Mouse (Mus musculus): ENCODE data around the gene Me1.

The Me1 gene

DNA sequence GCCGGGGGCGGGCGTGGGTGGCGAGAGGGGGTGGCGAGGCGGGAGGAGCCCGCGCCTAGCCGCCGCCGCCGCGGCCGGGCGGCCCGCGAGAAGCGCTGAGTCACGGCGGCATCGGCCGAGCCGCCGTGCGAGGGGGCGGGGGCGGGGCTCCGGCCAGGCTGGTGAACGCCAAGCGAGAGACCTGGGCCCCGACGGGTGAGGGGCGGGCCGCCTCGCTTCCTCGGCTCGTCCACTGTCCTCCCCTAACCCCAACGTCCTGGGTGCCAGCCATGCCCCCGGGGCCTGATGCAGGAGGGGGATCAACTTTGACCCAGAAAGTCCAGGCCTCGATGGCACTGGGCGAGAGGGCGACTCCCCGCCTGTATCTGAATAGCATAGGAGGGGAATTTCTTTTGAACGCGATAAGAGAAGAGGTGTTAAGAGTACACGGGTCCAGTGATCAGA, at the start of gene Me1:
Gene Me1, minus strand, starts transcription at position 136 of the 444 bp plus-strand sequence.
- DNase-seq: no peak

- no peak for DNase-seq
These were observed 48.3 kb upstream of the Me1 start for GRCm38 (mm10) chr9:86744041-86744440.

GRCm38 (mm10) chr9:86742959-86743911, 47.5 kb upstream of the Me1 start, which contains the start of gene Prss35:
TSS of gene Prss35 (plus strand) at chr9:86743649.
- no peak for DNase-seq

DNA sequence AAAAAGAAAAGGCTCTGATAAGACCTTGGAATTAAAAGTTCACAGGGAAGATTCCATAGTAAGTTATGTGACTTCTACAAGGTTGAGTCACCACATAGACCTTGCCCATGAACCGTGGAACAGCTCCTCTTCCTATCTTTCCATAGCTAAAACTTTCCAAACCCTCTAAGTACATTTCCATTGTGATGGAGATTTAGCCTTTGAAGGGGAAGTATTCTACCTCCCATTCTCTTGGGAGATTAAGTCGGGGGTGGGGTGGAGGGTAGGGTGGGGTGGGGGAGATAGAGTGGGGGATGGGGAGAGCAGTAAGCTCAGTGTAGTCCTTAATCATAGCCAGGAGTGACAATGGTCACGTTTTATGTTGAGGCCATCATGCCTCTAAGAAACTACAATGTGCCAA, 44.2 kb upstream of the Me1 start:
- no peak for DNase-seq

GRCm38 (mm10) chr9:86738801-86739200, 43.0 kb upstream of the Me1 start:
- no peak for DNase-seq

DNA sequence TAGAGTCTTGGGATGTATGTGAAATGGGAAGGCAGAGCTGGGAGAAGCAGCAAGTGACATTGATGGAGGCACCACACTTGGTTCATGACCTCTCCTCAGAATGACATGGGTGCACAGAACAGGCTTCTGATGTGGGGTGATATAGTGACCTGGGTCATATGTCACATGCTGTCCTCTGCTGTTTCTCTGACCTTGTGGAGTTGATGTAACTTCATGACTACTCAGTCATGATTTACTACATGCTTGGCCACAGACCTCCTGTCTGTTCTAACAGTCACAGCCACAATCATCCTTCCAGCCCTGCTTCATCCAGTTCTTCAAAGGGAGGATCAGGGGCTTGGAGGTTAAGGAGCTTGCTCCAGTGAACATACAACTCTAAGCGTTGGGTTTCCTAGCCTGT, 42.3 kb upstream of the Me1 start:
- no peak for DNase-seq

DNA sequence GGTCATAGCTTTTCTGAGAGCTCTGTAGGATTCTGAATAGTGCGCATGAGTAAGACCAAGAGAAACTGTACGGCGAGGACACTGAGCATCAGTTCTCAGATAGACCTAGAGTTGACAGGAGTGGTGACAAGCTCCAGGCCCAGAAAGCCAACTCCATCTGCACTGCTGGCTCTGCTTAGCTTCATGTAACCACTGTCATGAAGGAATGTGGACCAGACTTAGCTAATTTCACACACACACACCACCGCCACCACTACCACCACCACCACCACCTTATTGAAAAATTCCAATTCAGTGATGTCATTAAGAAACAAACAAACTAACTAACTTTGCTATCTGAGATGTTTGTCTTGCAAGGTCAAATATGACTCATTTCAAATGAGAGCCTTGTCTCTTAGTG, 41.2 kb upstream of the Me1 start:
- DNase-seq: no peak

GRCm38 (mm10) chr9:86734795-86735194, 39.0 kb upstream of the Me1 start:
- DNase-seq: no peak

DNA sequence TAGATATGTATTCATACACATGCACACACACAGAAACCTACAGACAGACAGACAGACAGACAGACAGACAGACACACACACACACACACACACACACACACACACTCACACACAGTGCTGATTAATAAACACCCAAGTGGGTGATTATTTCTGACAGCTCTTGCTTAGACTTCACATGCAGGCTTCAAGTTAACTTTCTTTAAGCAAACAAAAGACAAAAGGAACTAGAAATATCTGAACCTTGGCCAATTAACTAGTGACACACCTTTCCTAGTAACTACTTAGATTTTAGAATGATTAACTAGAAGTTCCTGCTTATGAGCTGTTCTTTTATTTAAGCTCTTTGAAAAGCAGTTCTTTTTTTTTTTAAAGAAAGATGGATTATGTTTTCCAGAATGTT, 38.6 kb upstream of the Me1 start:
- no peak for DNase-seq

- DNase-seq: no peak
These were observed 34.1 kb upstream of the Me1 start for GRCm38 (mm10) chr9:86729811-86730210.

DNA sequence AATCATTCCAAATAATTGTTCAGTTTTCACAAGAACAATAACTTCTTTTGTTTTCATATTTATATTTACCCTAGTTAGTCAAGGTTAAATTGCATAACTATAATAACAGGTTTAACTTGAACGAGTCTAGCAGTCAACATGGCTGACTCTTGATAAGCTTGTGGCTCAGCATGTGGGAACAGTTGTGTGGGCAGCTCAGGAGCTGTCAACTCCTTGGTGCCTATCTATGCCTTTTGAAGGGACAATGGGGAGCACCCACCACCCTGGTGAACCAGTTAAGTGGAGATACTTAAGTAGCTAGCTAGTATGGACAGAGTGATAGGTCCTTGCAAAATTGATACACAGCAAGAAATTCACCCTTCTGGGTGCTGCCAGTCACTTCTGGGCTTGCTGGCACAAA, 33.3 kb upstream of the Me1 start:
- DNase-seq: no peak

GRCm38 (mm10) chr9:86728214-86728814, 32.6 kb upstream of the Me1 start:
- no peak for DNase-seq

DNA sequence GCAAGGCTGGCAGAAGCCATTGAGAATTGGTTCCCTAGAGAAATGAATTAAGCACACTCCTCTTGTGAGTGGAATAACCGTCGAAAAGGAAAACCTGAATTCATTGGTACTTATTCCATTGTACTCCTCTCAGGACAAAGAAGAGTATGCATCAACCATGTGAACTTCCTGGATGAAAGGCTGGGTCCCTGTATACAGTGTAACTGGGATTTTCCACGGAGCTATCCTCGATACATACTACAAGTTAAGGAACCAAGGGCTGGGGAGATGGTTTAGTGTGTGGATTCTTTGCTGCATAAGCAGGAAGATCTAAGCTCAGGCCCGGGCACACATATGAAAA, 30.6 kb upstream of the Me1 start:
- DNase-seq: no peak

DNA sequence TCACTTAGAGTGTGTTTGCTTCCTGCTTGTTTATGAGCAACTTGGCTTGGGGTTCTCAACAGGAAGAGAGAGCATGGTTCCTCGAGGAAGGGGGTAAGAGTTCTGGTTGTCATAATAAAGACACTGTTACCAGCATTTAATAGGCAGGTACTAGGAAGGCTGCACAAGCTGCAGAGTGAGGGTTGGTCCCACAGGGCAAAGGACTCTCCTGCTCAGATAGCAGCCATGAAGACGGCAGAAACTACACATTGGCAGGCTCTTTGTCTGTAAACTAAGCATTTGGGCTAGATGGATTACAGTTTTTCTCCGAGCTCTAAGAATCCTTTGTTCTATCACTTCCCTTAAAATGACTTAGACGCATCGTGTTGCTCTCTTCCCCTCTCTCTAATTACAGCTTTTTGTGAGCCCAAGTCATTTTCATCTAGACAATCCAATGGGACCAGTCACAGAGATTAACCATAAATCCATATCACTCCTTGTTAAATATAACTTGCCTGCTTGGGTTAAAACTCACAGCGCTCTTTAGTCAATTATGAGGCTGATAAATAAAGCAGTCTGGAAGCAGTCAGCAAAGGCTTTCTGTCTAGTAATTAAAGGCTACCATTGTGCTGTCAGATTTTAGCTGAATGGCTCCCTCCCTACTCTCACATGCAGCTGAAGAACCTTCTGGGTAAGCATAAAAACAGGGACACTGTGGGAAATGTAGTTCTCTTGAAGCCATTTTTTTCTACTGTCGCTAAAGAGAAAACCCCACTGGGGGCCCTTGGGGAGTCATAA, 30.0 kb upstream of the Me1 start:
- DNase-seq: no peak

GRCm38 (mm10) chr9:86725066-86725465, 29.3 kb upstream of the Me1 start:
- no peak for DNase-seq

DNA sequence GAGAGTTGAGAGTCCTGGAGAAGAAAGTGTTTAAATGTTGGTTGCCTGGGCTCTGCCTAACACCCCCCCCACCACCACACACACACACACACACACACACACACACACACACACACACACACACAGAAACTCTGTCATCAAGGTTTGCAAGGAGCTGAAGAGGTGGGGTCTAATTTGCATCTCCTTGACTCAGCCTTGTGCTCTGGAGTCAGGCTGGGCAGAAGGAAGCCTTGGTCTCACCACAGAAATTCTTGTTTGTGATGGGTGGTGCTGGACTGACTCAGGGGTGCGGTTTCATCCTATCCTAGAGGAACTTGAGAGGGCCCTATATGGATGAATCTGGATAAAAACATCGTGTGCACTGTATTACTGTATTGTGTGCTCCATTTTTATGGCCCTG, 25.0 kb upstream of the Me1 start:
- no peak for DNase-seq

DNA sequence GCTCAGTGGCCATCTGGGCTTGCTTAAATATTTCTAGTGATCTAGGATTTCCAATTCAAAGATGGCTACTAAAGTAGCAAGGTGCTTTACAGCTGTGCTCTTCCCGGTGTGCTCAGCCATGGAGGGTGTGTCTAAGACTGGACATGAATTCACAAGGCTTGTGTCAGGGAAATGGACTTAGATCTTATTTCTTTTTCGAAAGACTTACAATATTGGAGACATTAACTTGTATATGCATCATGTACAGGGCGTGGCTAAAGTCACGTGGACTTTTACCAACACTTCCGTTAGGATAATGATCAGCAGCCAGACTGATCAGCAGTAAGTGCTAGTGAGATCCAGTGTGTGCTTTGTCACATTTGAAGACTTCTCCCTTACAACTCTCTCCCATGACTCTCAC, 24.5 kb upstream of the Me1 start:
- DNase-seq: no peak

- DNase-seq: no peak
These were observed 21.4 kb upstream of the Me1 start for GRCm38 (mm10) chr9:86717119-86717518.

GRCm38 (mm10) chr9:86716540-86716939, 20.8 kb upstream of the Me1 start:
- no peak for DNase-seq

DNA sequence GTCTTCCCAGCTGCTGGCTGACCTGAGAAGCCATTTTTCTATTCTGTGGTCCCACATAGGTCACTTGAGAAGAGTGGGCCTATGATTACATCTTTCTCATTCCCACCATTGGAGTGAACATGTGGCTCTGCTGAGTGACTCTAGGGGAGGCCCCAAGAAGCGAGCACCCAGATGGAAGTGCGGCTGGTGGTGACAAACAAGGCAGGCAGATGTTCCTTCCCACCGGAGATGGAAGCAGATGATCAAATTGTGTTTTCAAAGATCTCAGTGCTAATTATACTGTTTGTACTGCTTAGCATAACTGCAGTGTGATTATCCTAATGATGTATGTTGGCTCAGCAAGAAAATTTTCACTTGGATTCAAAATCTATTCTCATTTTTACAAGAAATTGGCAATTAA, 18.3 kb upstream of the Me1 start:
- DNase-seq: no peak

DNA sequence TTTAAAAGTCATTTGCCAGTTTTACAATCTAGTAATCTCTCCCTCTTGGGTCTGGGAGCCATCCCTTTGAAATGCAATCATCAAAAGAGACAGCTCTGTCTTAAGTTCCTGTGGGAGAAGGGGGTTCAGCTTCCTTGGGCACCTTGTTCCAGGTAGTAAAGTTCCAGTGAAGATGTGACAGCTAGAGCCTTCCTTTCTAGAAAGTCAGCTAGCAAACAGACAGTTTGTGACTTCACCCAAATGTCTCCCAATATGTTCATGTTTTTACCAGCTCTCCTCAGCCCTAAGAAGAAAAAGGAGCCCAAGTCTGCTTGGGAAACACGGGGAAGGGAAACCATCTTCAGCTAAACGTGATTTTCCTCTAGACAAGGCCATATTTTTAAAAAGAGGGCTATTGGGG, 16.9 kb upstream of the Me1 start:
- DNase-seq: no peak

DNA sequence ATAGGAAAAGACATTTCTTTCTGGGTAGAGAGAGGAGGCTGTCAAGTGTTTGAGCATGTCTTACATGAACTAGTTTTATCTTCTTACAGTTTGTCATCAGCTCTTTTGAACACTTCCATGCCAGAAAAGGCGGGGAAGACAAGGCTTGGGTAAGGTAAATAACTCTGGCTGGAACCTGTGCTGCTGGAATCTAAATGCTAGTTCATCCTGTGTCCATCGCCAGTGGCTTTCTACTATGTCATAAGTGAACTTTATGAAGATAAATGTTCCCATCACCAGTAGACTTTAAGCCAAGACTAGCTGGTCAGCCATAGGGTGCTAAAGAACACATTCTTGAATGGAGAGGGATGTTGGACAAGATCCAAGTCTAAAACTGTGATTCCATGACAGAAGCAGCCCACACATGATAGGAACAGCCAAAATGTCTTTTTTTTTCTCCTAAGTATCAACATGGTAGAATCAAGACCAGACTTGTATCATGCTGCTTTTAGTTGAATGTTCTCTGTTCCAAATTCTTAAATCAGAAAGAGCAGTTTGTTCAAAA, 14.4 kb upstream of the Me1 start:
- no peak for DNase-seq

DNA sequence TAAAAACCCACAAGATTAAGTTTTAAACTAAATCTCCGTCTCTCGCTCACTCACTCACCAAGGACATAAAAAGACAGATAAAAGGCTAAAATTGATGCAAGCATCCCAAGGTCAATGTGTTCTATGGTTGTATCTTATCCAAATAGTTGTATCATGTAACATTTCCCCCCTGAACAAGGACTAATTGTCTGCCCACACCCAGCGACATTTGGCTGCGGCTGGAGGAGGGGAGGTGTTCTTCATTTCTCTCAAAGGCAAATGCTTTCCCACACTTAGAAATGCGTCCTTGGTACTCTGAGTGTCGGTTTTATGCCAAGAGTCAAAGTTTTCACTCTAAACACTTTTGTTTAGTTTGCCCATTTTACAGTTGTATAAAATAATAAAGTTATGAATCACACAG, 13.2 kb upstream of the Me1 start:
- no peak for DNase-seq
